Mouse (Mus musculus) skeletal muscle tissue, adult 2 months (tissue): ENCODE data around the gene Gm10273.
"Not testable (repeated sequence)": the region's sequence is repeated elsewhere in the genome, so short reads cannot be mapped to it uniquely, and the experiment has no call there.

Experiments
- DNase-seq: peaks from one replicate; pipeline ENCODE4 v3.0.0-alpha.2; 2012; ENCODE audit warnings: low read depth, low spot score

Gene Gm10273

DNA sequence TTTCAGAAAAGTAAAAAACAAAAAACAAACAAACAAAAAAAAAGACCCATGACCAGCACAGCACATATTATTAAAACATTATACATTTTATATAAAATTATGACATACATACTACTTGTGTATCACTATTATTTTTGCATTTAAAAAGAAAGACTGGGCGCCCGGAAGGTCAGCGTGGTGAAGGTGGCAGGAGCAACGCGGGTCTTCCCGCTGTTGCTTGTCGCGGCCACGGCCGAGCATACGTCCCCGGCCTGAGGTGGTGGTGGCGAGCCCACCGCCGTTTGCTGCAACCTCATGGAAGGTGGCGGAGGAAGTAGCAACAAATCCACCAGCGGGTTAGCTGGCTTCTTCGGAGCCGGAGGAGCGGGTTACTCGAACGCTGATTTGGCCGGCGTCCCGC is at the start of gene Gm10273:
Gm10273 (plus strand) TSS at position 172 of the 400 bp plus-strand sequence.
- DNase-seq = not testable (repeated sequence)

GRCm38 (mm10) chr10:59346560-59346959 is 48.9 kb upstream of the Gm10273 start:
- no peak for DNase-seq

DNA sequence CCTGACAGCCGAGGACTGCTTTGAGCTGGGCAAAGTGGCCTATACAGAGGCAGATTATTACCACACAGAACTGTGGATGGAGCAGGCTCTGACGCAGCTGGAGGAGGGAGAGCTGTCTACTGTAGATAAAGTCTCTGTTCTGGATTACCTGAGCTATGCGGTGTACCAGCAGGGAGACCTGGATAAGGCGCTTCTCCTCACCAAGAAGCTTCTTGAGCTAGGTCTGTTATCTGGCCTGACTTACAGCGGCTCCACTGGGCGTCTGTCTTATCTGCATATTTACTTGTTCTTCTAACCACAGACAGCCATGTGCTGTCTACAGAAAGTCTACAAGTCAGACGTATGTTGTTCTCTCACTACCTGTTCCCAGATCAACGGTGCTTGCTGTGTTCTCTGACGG is 47.2 kb upstream of the Gm10273 start:
- no peak for DNase-seq

DNA sequence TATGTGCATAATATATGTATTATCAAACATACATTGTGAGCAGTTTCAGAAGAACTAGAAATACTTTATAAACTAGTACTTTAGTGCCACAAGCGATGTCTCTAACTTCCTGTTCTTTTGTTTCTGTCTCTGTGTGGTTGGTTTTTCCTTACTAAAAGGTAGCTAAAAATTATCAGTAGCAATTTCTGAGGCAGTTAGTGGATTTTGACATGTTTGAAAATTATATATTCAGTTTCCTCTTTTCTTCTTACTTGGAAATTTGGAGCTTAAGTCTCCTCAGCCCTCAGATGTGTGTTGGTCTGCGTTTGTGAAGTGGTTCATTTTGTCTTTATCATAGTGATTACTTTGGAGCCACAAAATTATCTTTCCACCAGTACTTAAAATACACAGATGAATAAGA is 45.9 kb upstream of the Gm10273 start:
- no peak for DNase-seq

GRCm38 (mm10) chr10:59353065-59353464 is 42.4 kb upstream of the Gm10273 start:
- no peak for DNase-seq

- DNase-seq = no peak
Measured at GRCm38 (mm10) chr10:59354120-59354519, 41.3 kb upstream of the Gm10273 start.

- DNase-seq = no peak
Measured at GRCm38 (mm10) chr10:59355020-59355419, 40.4 kb upstream of the Gm10273 start.

DNA sequence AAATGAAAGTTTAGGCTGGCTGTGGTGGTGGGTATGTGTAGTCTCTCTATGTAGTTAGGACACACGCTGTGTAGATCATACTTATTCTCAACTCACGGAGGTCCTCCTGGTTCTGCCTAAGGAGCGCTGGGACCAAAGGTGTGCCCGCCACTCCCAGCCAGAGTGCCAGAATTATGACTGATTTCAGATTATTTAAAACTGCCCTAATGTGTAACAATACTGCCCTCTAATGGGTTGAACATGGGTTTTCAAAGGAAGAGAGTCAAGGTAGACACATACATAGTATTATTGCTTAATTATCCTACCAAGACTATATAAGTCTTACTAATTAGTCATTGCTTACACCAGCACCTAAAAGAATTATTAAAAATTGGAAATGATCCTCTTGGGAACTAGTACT is 36.7 kb upstream of the Gm10273 start:
- no peak for DNase-seq

DNA sequence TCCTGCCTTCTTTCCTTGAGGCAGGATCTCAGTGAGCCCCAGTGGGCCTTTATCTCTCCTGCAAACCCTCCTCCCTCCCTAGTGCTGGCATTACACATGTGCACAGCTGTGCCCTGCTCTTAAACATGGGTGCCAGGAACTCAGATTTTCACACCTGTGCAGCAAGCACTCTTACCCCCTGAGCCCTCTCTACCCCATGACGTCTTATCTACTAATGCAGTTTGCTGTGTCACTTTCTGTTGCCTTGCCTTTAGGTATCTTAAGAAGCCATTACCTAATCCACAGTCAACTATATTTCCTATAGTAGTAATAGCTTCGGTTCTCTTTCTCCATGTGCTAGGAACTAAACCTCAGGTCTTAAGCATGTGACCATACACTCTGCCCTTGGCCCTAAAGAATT is 32.2 kb upstream of the Gm10273 start:
- no peak for DNase-seq

DNA sequence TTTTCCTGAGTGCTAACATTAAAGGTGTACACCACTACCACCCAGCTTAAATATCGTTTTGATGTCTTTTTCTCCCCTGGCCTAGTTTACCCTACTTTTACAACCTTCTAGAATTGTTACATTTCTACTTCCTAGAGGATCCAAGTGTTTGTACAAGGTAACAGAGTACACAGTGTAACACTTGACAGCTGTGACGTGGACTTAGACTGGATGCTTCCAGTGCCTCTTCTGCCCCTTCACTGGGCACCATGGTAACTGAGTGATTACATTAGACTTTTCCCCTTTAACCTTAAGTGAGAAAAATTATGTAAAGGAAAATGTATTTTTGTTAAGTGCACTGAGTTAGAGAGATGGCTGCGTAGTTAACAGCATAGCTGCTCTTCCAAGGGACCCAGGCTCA is 30.9 kb upstream of the Gm10273 start:
- DNase-seq = no peak

DNA sequence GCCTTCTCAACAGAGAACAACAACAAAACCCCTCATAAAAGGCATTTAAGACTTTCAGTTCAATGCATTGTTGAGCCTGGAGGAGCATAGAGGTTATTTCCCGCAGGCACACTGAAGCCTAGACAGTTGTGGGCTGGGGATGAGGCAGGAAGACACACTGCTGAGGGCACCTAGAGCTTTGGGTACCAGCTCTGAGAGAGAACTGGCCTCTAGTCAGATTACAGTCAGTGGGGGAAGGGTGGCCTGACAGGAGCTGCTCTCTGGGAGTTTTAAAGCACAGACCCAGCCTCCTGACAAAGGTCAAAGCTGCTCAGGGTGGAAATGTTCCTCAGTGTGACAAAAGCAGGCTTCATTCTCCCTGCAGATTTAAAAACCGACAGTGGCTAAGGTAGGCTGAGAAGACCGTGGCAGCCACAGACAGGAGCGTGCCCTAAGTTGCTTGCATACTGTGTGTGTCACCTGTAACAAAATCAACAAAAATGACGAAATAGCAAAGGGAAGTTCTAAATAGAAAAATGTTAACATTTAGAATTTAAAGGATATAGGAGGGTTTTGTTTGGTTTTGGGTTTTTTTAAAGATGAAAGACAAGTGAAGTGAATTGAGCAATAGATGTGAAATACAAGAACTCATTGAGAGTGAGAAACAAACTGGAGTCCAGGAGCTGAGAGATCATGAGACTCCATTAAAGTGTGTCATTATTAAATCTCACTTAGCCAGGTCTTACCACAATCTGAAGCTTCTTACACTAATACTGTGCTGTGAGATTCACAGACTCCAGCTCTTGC is 29.4 kb upstream of the Gm10273 start:
- DNase-seq = no peak

- no peak for DNase-seq
Measured at GRCm38 (mm10) chr10:59366746-59367145, 28.7 kb upstream of the Gm10273 start.

DNA sequence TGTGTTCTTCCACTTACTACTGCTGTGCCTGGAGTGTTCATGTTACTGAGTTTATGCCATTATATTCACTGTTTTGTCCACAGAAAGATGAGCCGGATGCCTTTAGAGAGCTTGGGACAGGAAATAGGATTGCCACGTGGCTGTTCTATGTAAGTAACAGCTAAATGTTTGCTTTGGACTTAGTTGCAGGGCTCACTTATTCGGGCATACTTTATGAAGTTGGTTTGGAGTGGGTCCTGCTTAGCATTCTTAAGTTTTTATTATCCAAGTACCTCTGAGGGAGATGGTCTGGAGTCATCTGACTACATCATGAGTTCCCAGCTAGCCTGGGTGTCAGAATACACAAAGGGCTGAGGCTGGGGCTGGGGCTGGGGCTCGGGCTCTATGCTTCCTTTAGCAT is 28.2 kb upstream of the Gm10273 start:
- no peak for DNase-seq

- DNase-seq = no peak
Measured at GRCm38 (mm10) chr10:59368729-59369128, 26.7 kb upstream of the Gm10273 start.

GRCm38 (mm10) chr10:59369426-59369825 is 26.0 kb upstream of the Gm10273 start:
- DNase-seq = no peak

DNA sequence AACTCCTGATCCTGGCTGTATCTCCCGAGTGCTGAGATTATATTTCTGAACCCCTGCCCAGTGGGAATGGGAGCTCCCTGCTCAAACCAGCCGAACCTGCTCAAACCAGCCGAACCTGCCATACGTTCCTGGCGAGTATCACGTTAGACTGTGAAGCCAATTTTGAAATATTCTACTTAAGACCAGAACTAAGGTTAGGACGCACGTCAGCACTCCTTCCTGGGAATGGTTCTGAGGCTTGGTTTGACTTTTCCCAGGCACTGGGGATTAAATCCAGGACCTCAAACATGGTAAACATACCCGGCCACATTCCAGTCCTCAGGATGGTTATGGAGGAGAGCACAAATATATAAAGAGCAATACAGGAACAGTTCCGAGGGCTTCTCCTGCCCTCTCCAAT is 17.5 kb upstream of the Gm10273 start:
- DNase-seq = no peak

- no peak for DNase-seq
Measured at GRCm38 (mm10) chr10:59378728-59379127, 16.7 kb upstream of the Gm10273 start.

DNA sequence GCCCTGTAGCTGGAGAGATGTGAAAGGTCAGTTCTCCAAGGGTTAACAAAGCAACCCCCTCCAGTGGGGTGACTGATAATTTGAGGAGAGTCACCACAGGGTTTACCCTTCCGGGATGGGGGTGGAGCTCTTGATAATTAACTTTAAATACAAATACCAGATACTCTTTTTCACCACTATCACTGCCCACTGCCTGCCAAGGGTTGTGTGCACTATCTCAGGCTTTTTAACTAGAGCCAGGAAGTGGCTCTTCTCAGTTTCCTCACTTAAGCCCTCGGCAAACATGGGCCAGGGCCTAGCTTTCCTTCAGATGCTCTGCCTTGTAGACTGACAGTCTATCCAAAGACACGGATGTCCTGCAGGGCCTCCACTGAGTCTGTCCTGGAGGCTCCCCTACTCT is 15.5 kb upstream of the Gm10273 start:
- no peak for DNase-seq

- no peak for DNase-seq
Measured at GRCm38 (mm10) chr10:59380411-59380821, 15.0 kb upstream of the Gm10273 start.

DNA sequence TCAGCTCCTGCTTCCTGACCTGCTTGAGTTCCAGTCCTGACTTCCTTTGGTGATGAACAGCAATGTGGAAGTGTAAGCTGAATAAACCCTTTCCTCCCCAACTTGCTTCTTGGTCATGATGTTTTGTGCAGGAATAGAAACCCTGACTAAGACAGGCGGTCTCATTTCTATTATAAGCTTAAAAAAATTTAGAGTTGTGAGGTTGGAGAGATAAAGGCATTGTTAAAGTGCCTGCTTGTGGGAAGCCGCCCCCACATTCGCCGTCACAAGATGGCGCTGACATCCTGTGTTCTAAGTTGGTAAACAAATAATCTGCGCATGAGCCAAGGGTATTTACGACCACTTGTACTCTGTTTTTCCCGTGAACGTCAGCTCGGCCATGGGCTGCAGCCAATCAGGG is 13.9 kb upstream of the Gm10273 start:
- not testable (repeated sequence) for DNase-seq

DNA sequence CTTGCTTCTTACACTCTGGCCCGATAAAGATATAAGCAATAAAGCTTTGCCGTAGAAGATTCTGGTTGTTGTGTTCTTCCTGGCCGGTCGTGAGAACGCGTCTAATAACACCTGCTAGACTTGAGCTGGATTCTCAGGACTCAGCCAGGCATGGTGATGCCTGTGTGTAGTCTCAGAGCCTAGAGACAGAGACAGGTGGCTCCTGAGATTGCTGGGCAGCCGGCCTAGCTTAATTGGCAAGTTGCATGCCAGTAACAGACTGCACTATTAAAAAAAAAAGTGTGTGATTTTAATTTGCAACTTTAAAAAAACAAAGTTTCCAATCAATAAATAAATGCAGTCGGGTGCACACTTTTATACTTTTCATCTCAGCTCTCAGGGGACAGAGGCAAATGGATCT is 8.5 kb upstream of the Gm10273 start:
- no peak for DNase-seq

DNA sequence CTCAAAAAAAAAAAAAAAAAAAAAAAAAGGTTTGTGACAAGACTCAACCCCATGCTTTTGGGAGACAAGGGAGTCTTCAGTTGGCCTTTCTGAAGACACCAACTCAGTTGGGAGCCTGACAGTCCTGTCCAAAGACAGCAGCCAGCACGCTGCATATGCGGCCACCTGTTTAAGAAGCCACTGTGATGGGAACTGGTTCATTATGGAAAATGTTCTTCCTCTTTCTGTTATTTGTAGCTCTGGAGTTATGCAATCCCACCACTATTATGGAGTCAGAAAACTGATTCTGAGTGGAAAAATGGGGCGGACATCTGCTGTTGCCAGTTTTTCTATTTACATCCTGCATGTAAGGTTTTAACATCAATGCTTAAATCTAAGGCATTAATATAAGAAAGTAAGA is 5.8 kb upstream of the Gm10273 start:
- no peak for DNase-seq

DNA sequence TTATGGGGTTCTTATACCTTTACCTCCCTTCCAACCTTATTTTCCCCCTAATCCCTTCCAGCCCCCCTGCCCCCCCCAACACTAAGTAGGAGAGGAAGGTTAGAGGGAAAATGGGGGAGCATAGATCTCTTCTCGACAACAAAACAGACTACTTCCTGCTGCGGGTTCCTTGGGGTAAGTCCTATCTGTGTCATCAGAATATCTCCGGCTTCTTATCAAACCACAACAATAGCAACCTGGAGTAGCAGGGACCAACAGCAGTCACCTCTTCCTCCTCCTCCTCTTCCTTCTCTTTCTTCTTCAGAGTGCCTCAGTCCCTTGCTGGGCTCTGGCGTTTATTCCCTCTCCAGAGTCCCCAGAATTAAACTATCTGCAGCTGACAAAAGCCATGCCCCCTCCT is 3.5 kb upstream of the Gm10273 start:
- no peak for DNase-seq
